Mouse (Mus musculus) G1E (cell line): ENCODE data around the gene Dock2. TPM values are rescaled to one million over a fixed set of nuclear protein-coding genes. Genes with fewer than 3 reads are reported as not detected.

Source experiments
- ATAC-seq: 2 replicates; pipeline ENCODE4 v1.8.0; 2016; ENCODE audit warnings: mild to moderate bottlenecking; ENCODE audit not compliant: insufficient number of reproducible peaks, poor library complexity, low FRiP score, severe bottlenecking; ENCODE audit errors: extremely low read depth
- DNase-seq: peaks from one replicate; pipeline ENCODE4 v3.0.0; 2012; ENCODE audit warnings: low spot score
- H3K27me3 ChIP-seq: 2 replicates; pipeline ENCODE4 v1.6.1; 2012; ENCODE audit warnings: mild to moderate bottlenecking, low read length, inconsistent platforms; ENCODE audit not compliant: insufficient read depth
- H3K36me3 ChIP-seq: replicated peaks from 2 replicates; pipeline ENCODE3; 2012; ENCODE audit warnings: mild to moderate bottlenecking, inconsistent platforms
- H3K4me1 ChIP-seq: 2 replicates; pipeline ENCODE4 v1.6.1; 2012; ENCODE audit warnings: low read depth, low read length, inconsistent platforms, mixed read lengths; ENCODE audit not compliant: insufficient read depth
- H3K4me3 ChIP-seq: 2 replicates; pipeline ENCODE4 v1.5.1; 2012; ENCODE audit warnings: low read depth, mild to moderate bottlenecking, inconsistent platforms, low read length, moderate library complexity, mixed read lengths
- H3K9me3 ChIP-seq: replicated peaks from 2 replicates; pipeline ENCODE4 v1.6.1; 2012; ENCODE audit warnings: inconsistent platforms
- CTCF ChIP-seq: IDR thresholded peaks from 2 replicates; pipeline ENCODE4 v1.5.1; 2012; ENCODE audit warnings: low read depth, low read length, inconsistent platforms, mixed read lengths
- GATA1 ChIP-seq: IDR thresholded peaks from 2 replicates; pipeline ENCODE4 v1.6.1; 2012; ENCODE audit warnings: borderline replicate concordance, low read length, inconsistent platforms, mixed read lengths
- GATA2 ChIP-seq: IDR thresholded peaks from 2 replicates; pipeline ENCODE4 v1.6.1; 2012; ENCODE audit warnings: low read depth, low read length, inconsistent platforms, borderline replicate concordance
- POLR2AphosphoS5 ChIP-seq: IDR thresholded peaks from 2 replicates; pipeline ENCODE4 v1.6.1; 2012; ENCODE audit warnings: low read depth, low read length, inconsistent platforms; ENCODE audit not compliant: insufficient replicate concordance
- TAL1 ChIP-seq: conservative IDR thresholded peaks from 2 replicates; pipeline ENCODE4 v1.6.1; 2012; ENCODE audit warnings: low read depth, low read length, inconsistent platforms, mixed read lengths
- polyA plus RNA-seq: library from polyadenylated mRNA; stranded (reverse); fragments of >175 nt; gene quantifications from 2 replicates; pipeline ENCODE4 v1.2.3, GENCODE M21; 2012
- total RNA-seq, 2 experiments: library from RNA; stranded (forward) in 1 of 2; stranded (reverse) in 1 of 2; fragments of 200-1000 nt in 1 of 2; fragments of >200 nt in 1 of 2; fragmentation: Nextera tagmentation in 1 of 2; gene quantifications; 2 replicates each; pipeline ENCODE4 v1.2.3; 2014 to 2017

Gene Dock2
- total and polyA plus RNA-seq, 3 experiments = 2.8 to 20.0 (median 4.7) TPM

DNA sequence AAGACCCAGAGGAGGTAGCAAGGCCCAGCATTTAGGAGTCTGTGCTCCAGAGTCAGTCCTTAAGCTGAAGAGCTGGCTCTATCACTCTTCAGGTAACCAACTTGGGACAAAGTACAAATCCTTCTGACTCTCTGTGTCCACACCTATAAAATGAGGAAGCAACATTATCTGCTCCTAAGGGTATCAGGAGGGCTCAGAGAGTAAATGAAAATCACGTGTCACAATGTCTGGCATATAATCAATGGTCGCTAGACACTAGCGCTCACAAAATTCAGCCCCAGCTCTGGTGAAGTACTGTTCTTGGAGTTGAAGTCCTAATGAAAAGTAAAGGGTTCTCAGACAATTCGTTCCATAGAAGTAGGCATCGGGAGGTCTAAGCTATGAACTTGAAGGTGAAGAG lies 386.0 kb downstream of the Dock2 start:
- ATAC-seq (no peak), DNase-seq (no peak)
- Histone ChIP-seq H3K36me3 (no peaks in the 10 kb centered on the region), H3K4me3 (no peak overlapping the region), H3K9me3 (peaks cover 14% of the 10 kb centered on the region), H3K27me3 (no peaks in the 10 kb centered on the region), H3K4me1 (no peaks in the 10 kb centered on the region)
- TF ChIP-seq TAL1 (no peak), GATA2 (no peak), CTCF (no peak), GATA1 (no peak), POLR2AphosphoS5 (no peak)

DNA sequence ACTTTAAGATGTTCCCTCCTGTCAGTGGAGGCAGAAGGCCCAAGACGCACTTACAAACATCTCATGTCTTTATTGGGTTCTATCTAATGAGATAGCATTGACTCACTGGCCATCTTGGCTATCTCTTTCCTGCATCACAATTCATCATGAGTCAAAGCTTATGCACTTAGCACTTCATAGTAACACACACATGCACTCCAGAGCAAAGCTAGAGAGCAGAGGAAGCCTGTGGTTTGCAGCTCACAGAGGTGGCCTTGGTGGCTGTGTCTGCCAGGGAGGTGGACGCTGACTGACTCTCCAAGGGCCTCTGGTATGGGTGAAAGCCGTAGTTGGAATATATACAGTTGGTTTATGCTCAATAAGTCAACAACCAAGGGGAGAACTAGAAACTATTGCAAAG lies 387.9 kb downstream of the Dock2 start:
- TF ChIP-seq TAL1 = no peak
- TF ChIP-seq GATA1 = no peak
- TF ChIP-seq GATA2 = no peak
- TF ChIP-seq POLR2AphosphoS5 = no peak
- TF ChIP-seq CTCF = no peak
- H3K4me1 ChIP-seq = no peaks in the 10 kb centered on the region
- ATAC-seq = no peak
- no peak overlapping the region for H3K4me3 ChIP-seq
- no peak for DNase-seq
- H3K27me3 ChIP-seq = no peaks in the 10 kb centered on the region
- H3K36me3 ChIP-seq = no peaks in the 10 kb centered on the region
- H3K9me3 ChIP-seq = peaks cover 5% of the 10 kb centered on the region; the same call in 1 of the 2 replicates

GRCm38 (mm10) chr11:34392105-34392504 lies 391.6 kb downstream of the Dock2 start:
- no peak overlapping the region for H3K4me3 ChIP-seq
- H3K4me1 ChIP-seq = no peaks in the 10 kb centered on the region
- ATAC-seq (no peak), DNase-seq (no peak)
- H3K27me3 ChIP-seq = no peaks in the 10 kb centered on the region
- H3K36me3 ChIP-seq = no peaks in the 10 kb centered on the region
- TF ChIP-seq POLR2AphosphoS5 (no peak), GATA1 (no peak), TAL1 (no peak)
- peaks cover 7% of the 10 kb centered on the region for H3K9me3 ChIP-seq

DNA sequence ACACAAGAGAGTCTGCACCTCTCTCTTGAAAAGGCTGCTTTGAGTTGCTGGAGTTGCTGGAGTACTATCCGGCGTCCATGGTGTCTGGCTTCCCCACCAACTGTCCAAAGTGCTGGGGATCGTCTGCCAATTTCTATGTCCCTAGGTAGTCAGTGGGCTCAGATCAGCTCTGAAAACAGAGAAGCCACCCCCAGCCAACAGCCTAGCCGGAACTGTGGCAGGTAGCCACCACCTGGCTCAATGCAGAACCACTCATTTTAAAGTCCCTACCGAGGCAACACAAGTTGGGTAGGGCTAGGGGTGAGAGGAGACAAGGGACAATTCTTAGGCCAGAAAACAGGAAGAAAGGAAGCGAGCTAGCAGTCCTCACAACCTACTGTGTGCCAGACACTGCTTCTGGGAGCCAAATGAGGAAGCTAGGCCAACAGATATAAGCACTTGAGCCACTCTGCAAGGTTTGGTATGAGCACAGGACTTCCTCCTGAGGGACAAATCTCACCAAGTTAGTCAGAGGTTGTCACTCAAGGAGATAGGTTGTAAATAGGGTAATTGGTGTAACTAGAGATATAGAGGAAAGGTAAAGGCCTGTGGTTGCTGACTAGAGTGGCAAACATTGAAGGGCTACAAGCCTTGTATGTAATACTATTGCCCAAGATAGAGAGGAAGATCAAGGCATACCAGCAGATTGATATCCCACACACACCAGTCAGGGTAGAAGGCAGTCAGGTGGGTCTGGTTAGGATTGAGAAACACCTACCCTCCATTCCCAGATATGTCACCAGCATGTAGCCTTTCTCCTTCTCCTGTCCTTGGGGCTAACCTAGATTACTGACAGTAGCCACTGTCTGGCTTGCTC lies 394.2 kb downstream of the Dock2 start:
- ATAC-seq = no peak

GRCm38 (mm10) chr11:34385001-34385688 lies 398.5 kb downstream of the Dock2 start:
- DNase-seq (no peak), ATAC-seq (no peak)
- Histone ChIP-seq H3K27me3 (no peaks in the 10 kb centered on the region), H3K36me3 (no peaks in the 10 kb centered on the region), H3K4me1 (no peaks in the 10 kb centered on the region), H3K9me3 (peaks cover 7% of the 10 kb centered on the region; the same call in 1 of the 2 replicates), H3K4me3 (no peak overlapping the region)
- TF ChIP-seq GATA2 (no peak), TAL1 (no peak), CTCF (no peak), GATA1 (no peak), POLR2AphosphoS5 (no peak)

More for the DNA sequence above, 394.2 kb downstream of the Dock2 start:
- peaks cover 7% of the 10 kb centered on the region; the same call in 1 of the 2 replicates for H3K9me3 ChIP-seq
- no peak for DNase-seq
- no peaks in the 10 kb centered on the region for H3K36me3 ChIP-seq
- TF ChIP-seq TAL1 (no peak), CTCF (no peak), GATA1 (no peak), GATA2 (no peak), POLR2AphosphoS5 (no peak)
- H3K4me1 ChIP-seq = no peaks in the 10 kb centered on the region
- no peaks in the 10 kb centered on the region for H3K27me3 ChIP-seq
- no peak overlapping the region for H3K4me3 ChIP-seq

DNA sequence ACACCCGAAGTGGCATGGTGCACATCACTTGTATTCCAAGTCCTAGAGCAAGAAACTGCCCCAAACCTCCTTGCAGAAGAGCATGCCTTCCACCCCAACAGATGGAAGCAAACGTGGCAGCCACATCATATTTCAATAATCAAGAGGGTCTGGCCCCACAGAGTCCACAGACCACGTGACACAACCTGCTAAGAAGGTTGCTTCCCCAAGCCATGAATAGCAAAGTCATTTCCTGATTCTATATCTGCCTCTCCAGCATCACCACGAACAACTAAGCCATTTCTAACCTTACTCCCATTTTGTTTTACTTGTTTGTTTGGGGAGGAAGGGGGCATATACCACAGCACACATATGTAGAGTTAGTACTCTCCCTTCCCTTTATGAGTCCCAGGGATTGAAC lies 399.5 kb downstream of the Dock2 start:
- peaks cover 3% of the 10 kb centered on the region; the same call in 1 of the 2 replicates for H3K9me3 ChIP-seq
- no peaks in the 10 kb centered on the region for H3K36me3 ChIP-seq
- H3K27me3 ChIP-seq = no peaks in the 10 kb centered on the region
- DNase-seq (no peak), ATAC-seq (no peak)
- no peak for TF ChIP-seq TAL1
- TF ChIP-seq CTCF = no peak
- no peak for TF ChIP-seq POLR2AphosphoS5
- no peak for TF ChIP-seq GATA2
- no peak for TF ChIP-seq GATA1
- no peak overlapping the region for H3K4me3 ChIP-seq
- H3K4me1 ChIP-seq = no peaks in the 10 kb centered on the region
